Mouse (Mus musculus): ENCODE data around the gene Kcnj6. TPM values are rescaled to one million over a fixed set of nuclear protein-coding genes. Genes with fewer than 3 reads are reported as not detected.
A peak's percentile ranks its signal among the peaks of the same experiment; 100 is the strongest.

Kcnj6 gene
- polyA plus RNA-seq, 1 experiment from 2014 or later: 1.2 TPM

- H3K27me3 ChIP-seq: no peaks in the 10 kb centered on the region
- no peak overlapping the region for H3K9ac ChIP-seq (replicated peaks)
- no peaks in the 10 kb centered on the region for H3K9me3 ChIP-seq
- no peak overlapping the region for H3K4me3 ChIP-seq
- no peak for ATAC-seq (ENCODE audit: low FRiP score, low read depth)
- H3K4me2 ChIP-seq (replicated peaks): no peak overlapping the region
- H3K36me3 ChIP-seq: no peaks in the 10 kb centered on the region
- 86% methylated on average over 8 of the region's 8 CpGs for WGBS
- no peak overlapping the region for H3K27ac ChIP-seq (replicated peaks)
- H3K4me1 ChIP-seq: no peaks in the 10 kb centered on the region; the same call in 1 of the 2 replicates
Measured at GRCm38 (mm10) chr16:94883196-94883595, 114.3 kb downstream of the Kcnj6 start.

DNA sequence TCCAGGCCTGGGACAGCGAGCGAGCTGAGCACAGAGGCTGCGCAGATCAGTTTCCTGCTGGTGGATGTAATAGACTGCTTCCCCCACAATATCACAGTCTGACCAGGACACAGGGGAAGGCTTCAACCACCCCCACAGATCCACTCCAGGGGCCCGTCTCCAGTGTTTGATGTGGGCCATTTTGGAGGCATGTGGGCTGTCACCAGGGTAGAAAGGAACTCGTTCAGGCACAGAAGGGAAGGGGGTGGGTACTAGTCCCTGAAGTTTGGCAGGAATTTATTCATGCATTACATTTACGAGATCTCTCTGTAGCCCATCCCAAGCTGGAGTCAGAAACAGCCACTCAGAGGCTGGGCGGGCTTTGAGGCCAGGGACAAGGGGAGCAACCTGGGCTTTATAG, 115.4 kb downstream of the Kcnj6 start:
- WGBS: 66% methylated on average over 7 of the region's 7 CpGs
- H3K4me3 ChIP-seq: no peak overlapping the region
- no peaks in the 10 kb centered on the region for H3K27me3 ChIP-seq
- no peak overlapping the region for H3K27ac ChIP-seq (replicated peaks)
- no peaks in the 10 kb centered on the region for H3K36me3 ChIP-seq
- no peak overlapping the region for H3K4me2 ChIP-seq (replicated peaks)
- H3K9me3 ChIP-seq: no peaks in the 10 kb centered on the region
- no peak overlapping the region for H3K9ac ChIP-seq (replicated peaks)
- no peak for ATAC-seq (ENCODE audit: low FRiP score, low read depth)
- no peaks in the 10 kb centered on the region; the same call in 1 of the 2 replicates for H3K4me1 ChIP-seq

- peaks cover 12% of the 10 kb centered on the region for H3K4me1 ChIP-seq
- H3K4me2 ChIP-seq (replicated peaks): no peak overlapping the region
- no peaks in the 10 kb centered on the region for H3K27me3 ChIP-seq
- no peaks in the 10 kb centered on the region for H3K36me3 ChIP-seq
- peak; percentile 47; the same call in 1 of the 2 replicates for ATAC-seq (ENCODE audit: low FRiP score, low read depth)
- WGBS: 31% methylated on average over 9 of the region's 9 CpGs
- no peak overlapping the region; the same call in 1 of the 2 replicates for H3K9ac ChIP-seq (replicated peaks)
- no peak overlapping the region for H3K4me3 ChIP-seq
- H3K9me3 ChIP-seq: no peaks in the 10 kb centered on the region
- no peak overlapping the region for H3K27ac ChIP-seq (replicated peaks)
Measured at GRCm38 (mm10) chr16:94872614-94873272, 124.8 kb downstream of the Kcnj6 start.

DNA sequence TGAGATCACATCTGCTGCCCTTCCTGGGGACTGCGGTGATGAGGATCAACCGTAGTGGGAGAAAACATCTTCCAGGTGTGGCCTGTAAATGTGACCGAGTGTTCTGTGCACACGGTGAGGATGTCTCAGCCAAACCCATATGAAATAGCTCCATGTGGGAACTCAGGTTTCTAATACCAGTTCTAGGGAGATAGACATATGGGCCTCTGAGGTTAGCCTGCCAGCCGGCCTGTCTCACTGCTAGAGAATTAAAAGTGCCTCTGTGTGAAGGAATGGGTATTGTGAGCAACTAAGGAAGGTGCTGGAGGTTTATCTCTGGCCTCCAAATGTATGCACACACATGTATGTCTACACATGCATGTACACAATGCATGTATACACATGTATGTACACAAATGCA, 129.1 kb downstream of the Kcnj6 start:
- H3K9me3 ChIP-seq: no peaks in the 10 kb centered on the region
- no peak overlapping the region for H3K4me2 ChIP-seq (replicated peaks)
- no peak for ATAC-seq (ENCODE audit: low FRiP score, low read depth)
- H3K4me1 ChIP-seq: peaks cover 14% of the 10 kb centered on the region
- H3K9ac ChIP-seq (replicated peaks): no peak overlapping the region
- no peak overlapping the region for H3K27ac ChIP-seq (replicated peaks)
- H3K4me3 ChIP-seq: no peak overlapping the region
- 88% methylated on average over 5 of the region's 5 CpGs for WGBS
- no peaks in the 10 kb centered on the region for H3K27me3 ChIP-seq
- H3K36me3 ChIP-seq: no peaks in the 10 kb centered on the region

DNA sequence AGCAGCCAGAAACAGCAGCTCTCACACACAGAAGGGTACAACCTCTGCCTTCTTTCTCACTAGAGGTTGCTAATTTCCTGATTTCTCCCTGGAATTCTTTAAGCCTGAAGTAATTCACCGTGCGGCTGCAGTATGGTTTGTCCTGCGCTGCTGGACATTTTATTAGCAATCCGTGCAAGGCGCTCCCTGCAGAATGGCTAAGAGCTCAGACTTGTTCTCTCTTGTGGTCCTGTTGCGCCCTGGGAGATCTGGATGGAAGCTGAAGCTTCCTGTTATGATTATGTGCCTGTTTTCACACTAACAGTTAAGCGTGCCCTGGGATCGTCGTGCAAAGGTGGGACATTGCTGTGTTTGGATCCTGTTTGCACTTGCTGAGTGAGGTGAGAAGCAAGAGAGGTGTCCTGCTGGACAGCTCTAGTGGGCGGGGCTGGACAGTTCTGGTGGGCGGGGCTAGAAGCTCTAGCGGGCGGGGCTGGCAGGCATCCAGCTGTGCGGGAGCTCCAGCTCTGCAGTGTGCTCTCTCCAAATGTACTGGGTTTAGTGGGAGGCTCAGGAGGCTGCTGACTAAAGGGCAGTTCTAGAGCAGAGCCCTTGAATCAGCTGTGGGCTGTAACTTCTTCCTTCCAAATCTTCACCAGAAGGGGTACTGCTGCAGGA, 131.1 kb downstream of the Kcnj6 start:
- Histone ChIP-seq H3K9me3 (no peaks in the 10 kb centered on the region), H3K27ac (replicated peaks) (no peak overlapping the region), H3K36me3 (no peaks in the 10 kb centered on the region), H3K9ac (replicated peaks) (no peak overlapping the region), H3K27me3 (no peaks in the 10 kb centered on the region), H3K4me1 (0 out of 2 replicates have a peak, but pooled peaks cover 2% of the 10 kb centered on the region), H3K4me3 (no peak overlapping the region), H3K4me2 (replicated peaks) (no peak overlapping the region)
- WGBS: 53% methylated on average over 14 of the region's 14 CpGs
- ATAC-seq (ENCODE audit: low FRiP score, low read depth): no peak

- ATAC-seq (ENCODE audit: low FRiP score, low read depth): no peak
- Histone ChIP-seq H3K4me2 (replicated peaks) (no peak overlapping the region), H3K27me3 (no peaks in the 10 kb centered on the region), H3K4me1 (0 out of 2 replicates have a peak, but pooled peaks cover 2% of the 10 kb centered on the region), H3K27ac (replicated peaks) (no peak overlapping the region), H3K36me3 (no peaks in the 10 kb centered on the region), H3K9ac (replicated peaks) (no peak overlapping the region), H3K9me3 (no peaks in the 10 kb centered on the region), H3K4me3 (no peak overlapping the region)
- 85% methylated on average over 1 of the region's 1 CpGs for WGBS
Measured at GRCm38 (mm10) chr16:94865796-94866195, 131.7 kb downstream of the Kcnj6 start.

DNA sequence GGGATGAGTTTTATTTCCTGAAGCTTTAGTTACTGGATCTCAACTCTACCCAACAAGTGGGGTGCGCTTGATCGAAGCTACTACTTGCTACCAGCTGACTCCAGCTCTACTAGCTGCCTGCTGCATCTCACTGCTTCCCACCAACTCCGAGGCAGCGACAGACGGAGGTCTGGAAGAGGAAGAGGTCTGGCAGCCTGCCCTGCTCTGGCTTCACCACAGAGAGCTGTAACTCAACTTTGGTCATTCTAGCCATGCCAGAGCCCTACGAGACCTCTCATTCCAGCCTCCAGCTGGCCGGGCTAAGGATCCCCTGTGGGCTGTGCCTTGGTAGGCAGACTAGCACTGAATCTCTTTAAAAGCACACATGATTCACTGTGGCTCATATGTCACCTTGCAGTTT, 132.4 kb downstream of the Kcnj6 start:
- H3K4me3 ChIP-seq: no peak overlapping the region
- H3K36me3 ChIP-seq: no peaks in the 10 kb centered on the region
- H3K27me3 ChIP-seq: no peaks in the 10 kb centered on the region
- no peak for ATAC-seq (ENCODE audit: low FRiP score, low read depth)
- no peak overlapping the region for H3K4me2 ChIP-seq (replicated peaks)
- no peak overlapping the region for H3K9ac ChIP-seq (replicated peaks)
- H3K9me3 ChIP-seq: no peaks in the 10 kb centered on the region
- H3K27ac ChIP-seq (replicated peaks): no peak overlapping the region
- 0 out of 2 replicates have a peak, but pooled peaks cover 2% of the 10 kb centered on the region for H3K4me1 ChIP-seq
- WGBS: 91% methylated on average over 7 of the region's 7 CpGs

DNA sequence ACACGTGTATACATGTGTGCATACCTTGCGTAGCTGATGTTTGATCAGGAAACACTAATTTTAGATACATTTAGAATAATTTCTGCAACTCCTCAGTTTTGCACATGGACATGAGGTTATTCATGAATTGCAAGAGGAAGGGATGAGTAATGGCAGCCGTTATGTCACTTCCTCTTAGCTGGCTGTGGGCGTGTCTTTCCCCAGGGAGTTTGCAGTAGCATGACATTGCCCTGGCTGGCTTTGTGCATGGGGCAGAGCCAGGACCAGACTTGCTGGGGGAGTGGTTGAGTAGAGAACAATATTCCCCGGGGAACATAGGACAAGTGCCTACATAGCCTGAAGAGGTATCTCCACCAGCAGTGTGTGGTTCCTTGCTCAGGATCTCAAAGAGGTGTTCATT, 134.0 kb downstream of the Kcnj6 start:
- Histone ChIP-seq H3K9me3 (no peaks in the 10 kb centered on the region), H3K9ac (replicated peaks) (no peak overlapping the region), H3K4me1 (0 out of 2 replicates have a peak, but pooled peaks cover 2% of the 10 kb centered on the region), H3K27me3 (no peaks in the 10 kb centered on the region), H3K4me3 (no peak overlapping the region), H3K27ac (replicated peaks) (no peak overlapping the region), H3K4me2 (replicated peaks) (no peak overlapping the region), H3K36me3 (no peaks in the 10 kb centered on the region)
- 93% methylated on average over 5 of the region's 5 CpGs for WGBS
- ATAC-seq (ENCODE audit: low FRiP score, low read depth): no peak

GRCm38 (mm10) chr16:94855990-94856389, 141.5 kb downstream of the Kcnj6 start:
- no peak overlapping the region for H3K4me3 ChIP-seq
- H3K27ac ChIP-seq (replicated peaks): no peak overlapping the region
- ATAC-seq (ENCODE audit: low FRiP score, low read depth): no peak
- H3K9me3 ChIP-seq: no peaks in the 10 kb centered on the region
- H3K4me2 ChIP-seq (replicated peaks): no peak overlapping the region
- H3K27me3 ChIP-seq: no peaks in the 10 kb centered on the region
- no peaks in the 10 kb centered on the region for H3K36me3 ChIP-seq
- H3K4me1 ChIP-seq: no peaks in the 10 kb centered on the region
- WGBS: 90% methylated on average over 5 of the region's 5 CpGs
- no peak overlapping the region for H3K9ac ChIP-seq (replicated peaks)

DNA sequence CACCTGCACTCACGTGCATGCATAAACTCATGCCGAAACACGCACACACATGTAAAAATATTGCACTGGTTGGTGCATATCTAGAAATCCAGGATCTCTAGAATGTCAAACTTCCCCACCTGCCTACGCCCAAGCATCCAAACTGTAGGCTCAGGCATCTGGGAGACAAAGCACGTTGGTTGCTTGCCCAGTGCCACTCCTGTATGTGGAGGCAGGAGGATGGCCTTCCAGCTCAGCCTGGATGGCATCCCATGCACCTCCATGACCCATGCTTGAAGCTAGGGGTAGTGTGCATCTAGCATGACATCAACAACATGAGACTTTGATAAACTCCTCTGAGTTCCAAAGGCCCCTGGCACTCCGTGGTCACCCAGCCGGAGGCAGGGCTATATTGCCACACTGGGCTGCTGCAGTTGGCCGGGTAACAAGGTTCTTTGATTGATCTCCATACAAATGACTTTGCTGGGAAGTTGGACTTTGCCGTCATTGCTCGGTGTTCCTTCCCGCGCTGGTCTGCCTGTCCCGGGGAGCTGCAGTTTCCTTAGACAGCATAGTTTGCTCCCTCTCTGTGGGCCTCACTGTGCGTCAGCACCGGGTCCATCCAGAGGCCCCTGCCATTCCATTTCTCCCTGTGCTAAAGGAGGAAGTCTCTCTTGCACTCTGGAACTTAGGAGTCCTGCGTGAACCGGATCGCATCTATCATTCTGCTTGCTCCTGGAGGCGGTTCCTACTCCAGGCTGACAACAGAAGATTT, 144.9 kb downstream of the Kcnj6 start:
- no peak overlapping the region for H3K27ac ChIP-seq (replicated peaks)
- H3K27me3 ChIP-seq: no peaks in the 10 kb centered on the region
- no peak overlapping the region for H3K9ac ChIP-seq (replicated peaks)
- H3K4me1 ChIP-seq: 0 out of 2 replicates have a peak, but pooled peaks cover 5% of the 10 kb centered on the region
- no peaks in the 10 kb centered on the region for H3K36me3 ChIP-seq
- WGBS: 84% methylated on average over 19 of the region's 19 CpGs
- ATAC-seq (ENCODE audit: low FRiP score, low read depth): no peak
- H3K9me3 ChIP-seq: no peaks in the 10 kb centered on the region
- H3K4me3 ChIP-seq: no peak overlapping the region
- H3K4me2 ChIP-seq (replicated peaks): no peak overlapping the region

DNA sequence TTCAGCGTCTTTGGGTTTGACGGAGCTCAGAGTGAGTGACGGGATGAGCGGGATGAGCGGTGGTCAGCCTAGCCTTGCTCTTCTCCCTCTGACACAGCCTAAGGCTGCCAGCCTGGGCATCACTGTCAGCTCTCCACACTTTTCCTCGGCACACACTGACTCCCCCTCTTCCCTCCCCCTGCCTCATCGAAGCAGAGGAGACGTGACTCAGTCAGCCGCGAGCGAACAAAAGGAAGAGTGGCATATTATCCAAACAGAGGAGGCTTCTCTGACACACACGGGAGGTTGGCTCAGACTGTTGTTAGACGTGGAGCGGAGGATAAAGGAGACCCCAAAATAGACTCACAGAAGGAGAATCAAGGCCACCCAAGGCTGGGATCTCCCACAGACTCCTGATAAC, 147.1 kb downstream of the Kcnj6 start:
- Histone ChIP-seq H3K4me3 (no peak overlapping the region), H3K4me1 (0 out of 2 replicates have a peak, but pooled peaks cover 5% of the 10 kb centered on the region), H3K9me3 (no peaks in the 10 kb centered on the region), H3K27ac (replicated peaks) (no peak overlapping the region), H3K27me3 (no peaks in the 10 kb centered on the region), H3K4me2 (replicated peaks) (no peak overlapping the region), H3K9ac (replicated peaks) (no peak overlapping the region), H3K36me3 (no peaks in the 10 kb centered on the region)
- WGBS: 44% methylated on average over 14 of the region's 14 CpGs
- ATAC-seq (ENCODE audit: low FRiP score, low read depth): no peak

GRCm38 (mm10) chr16:94845996-94846395, 151.5 kb downstream of the Kcnj6 start:
- Histone ChIP-seq H3K4me1 (0 out of 2 replicates have a peak, but pooled peaks cover 5% of the 10 kb centered on the region), H3K9me3 (no peaks in the 10 kb centered on the region), H3K27me3 (no peaks in the 10 kb centered on the region), H3K9ac (replicated peaks) (no peak overlapping the region), H3K27ac (replicated peaks) (no peak overlapping the region), H3K36me3 (no peaks in the 10 kb centered on the region), H3K4me2 (replicated peaks) (no peak overlapping the region), H3K4me3 (no peak overlapping the region)
- no peak for ATAC-seq (ENCODE audit: low FRiP score, low read depth)
- WGBS: 93% methylated on average over 5 of the region's 5 CpGs
